Mouse (Mus musculus): ENCODE data around the gene Mfsd4b3.

- TF ChIP-seq TAL1 (IDR thresholded peaks at IDR 0.05; ENCODE audit: low read length) = no peak
- no peak for TF ChIP-seq GATA1 (IDR thresholded peaks at IDR 0.05; ENCODE audit: low read length)
These were observed 1.7 kb downstream of the Mfsd4b3 start for GRCm38 (mm10) chr10:39958266-39958665.
